Mouse (Mus musculus) adrenal gland, adult 2 months (tissue): ENCODE results near the gene Zfp964. TPM values are rescaled to one million over a fixed set of nuclear protein-coding genes. Genes with fewer than 3 reads are reported as not detected.
"Not testable (repeated sequence)": the region's sequence is repeated elsewhere in the genome, so short reads cannot be mapped to it uniquely, and the experiment has no call there.

ENCODE experiments used
- DNase-seq: peaks from one replicate; pipeline ENCODE4 v3.0.0; 2021
- long read RNA-seq: library from polyadenylated mRNA; stranded (forward); transcript quantifications from one replicate; pipeline ENCODE4 v2.0.0, GENCODE M21; 2021
- polyA plus RNA-seq: library from polyadenylated mRNA; depleted of rRNA; stranded (reverse); fragments of >200 nt; gene quantifications from 2 replicates; pipeline ENCODE4 v1.2.3, GENCODE M21; 2012; rRNA removed
- total RNA-seq, 2 experiments: library from RNA; stranded (reverse); gene quantifications; 2 replicates each; pipeline ENCODE4 v1.2.3; 2021

The Zfp964 gene
- total RNA-seq (1 to 10 TPM; 2.0 to 2.9 TPM), polyA plus RNA-seq (0.18 and 0.21 TPM in 2 replicates)
- long read RNA-seq: 0 reads

DNA sequence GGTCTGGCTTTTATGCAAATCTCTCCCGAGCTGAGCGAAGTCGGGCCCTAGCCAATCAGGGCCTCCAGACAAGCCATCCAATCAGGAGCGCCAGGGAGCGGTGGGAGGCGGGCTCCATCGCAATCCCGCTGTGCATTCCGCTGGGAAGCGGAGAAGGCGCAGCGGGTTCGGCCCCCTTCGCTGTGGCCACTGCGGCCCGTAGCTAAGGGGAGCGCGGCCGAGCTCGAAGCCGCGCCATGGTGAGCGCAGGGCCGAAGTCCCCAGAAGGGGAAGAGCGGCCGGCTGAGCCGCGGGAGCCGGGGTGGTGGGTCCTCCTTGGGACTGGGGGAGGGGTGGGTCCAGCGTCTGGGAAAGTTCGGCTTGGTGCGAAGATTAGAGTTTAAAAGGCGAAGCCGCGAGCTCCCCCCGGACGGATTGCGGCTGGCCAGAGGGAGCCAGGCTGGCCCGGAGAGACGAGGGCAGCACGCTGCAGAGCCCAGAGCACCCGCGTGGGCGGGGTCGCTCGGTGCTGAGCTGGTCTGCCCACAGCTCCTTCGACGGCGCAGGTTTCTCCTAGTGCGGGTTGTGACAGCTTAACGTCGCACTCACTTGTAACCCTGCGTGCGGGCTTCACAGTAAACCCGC, at the start of gene Zfp964:
Gene Zfp964 (plus strand): TSS at position 122 of the 624 bp plus-strand sequence.
- peak; percentile 95 for DNase-seq

DNA sequence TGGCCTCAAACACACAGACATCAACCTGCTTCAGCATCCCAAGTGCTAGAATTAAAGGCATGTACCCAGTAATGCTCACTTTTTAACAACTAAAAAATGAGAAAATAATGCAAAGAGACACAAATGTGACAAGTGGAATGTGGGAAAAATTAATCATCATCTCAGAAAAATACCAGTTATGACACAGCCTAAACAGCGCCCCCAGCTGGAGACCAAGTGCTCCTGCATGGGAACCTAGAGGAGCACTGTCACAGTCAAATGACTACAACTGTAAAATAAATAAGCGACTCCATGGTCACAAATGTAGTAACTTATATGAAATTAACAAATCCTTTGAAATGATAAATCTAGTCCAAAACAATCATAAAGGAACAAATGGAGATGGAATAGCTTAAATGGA, 39.6 kb upstream of the Zfp964 start:
- no peak for DNase-seq

DNA sequence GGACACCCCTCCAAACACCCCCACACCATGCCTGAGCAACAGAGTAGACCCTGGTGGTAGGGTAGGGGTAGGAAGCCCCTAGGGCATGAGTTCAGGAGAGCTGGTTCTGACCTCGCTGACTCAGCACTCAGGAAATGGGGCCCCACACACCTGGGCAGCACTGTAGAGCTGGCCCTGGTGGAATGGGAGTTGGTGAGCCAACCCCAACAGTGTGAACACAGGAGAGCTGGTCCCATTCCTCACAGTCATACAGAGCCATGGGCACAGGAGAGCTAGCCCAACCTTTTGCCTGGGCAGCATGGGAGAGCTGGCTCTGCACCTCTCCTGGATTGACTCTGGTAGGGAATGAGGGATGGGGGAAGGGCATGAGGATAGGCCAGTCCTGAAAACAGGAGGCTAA, 36.2 kb upstream of the Zfp964 start:
- no peak for DNase-seq

DNA sequence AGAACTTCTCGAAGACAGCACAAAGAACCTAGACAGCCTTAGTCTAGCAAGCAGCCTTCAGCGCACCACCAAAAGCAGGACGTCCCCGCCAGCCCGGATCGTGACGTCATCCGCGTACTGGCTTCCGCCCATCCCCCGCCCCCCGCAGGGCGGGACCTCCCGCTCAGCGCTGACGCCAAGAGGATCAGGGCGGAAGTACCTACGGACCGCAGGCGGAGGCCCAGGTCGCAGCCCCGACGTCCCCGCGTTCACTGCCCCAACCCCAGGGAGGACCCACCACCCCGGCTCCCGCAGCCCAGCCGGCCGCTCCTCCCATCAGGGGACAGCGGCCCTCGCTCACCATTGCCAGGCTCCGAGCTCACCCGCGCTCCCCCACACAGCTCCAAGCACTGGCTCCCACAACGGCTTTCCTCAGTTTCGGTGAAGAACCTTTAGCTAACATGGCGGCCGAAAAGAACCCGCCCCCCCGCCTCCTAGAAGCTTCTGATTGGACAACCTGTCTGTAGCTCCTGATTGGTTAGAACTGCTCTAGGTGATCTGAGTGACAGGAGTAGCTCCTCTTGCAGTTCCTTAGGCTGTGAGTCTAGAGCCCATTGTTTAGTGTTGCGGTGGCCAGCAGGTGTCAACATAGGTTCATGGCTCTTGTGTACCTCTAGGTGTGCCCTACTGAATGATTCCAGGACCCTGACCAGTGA, 29.0 kb upstream of the Zfp964 start, which contains the start of gene Zfp868:
Gene Zfp868 (minus strand): TSS at position 454 of the 695 bp plus-strand sequence.
- DNase-seq: peak; percentile 99

DNA sequence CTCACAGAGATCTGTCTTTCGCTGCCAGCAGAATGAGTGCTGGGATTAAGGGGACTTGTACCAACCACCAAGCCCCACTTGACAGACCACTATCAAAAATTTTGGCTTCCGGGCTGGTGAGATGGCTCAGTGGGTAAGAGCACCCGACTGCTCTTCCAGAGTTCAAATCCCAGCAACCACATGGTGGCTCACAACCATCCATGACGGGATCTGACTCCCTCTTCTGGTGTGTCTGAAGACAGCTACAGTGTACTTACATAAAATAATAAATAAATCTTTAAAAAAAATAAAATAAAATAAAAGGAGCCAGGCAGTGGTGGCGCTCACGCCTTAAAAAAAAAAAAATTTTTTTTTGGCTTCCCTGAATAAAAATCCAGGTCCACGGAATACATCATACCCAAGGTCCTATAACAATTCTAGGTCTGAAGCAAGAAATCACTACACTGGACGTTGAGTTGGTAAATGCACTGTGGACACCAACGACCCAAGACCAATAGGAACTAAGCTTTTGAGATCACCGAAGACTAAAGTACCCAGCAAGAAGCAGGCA, 396 bp upstream of the Zfp964 start:
- DNase-seq: no peak

DNA sequence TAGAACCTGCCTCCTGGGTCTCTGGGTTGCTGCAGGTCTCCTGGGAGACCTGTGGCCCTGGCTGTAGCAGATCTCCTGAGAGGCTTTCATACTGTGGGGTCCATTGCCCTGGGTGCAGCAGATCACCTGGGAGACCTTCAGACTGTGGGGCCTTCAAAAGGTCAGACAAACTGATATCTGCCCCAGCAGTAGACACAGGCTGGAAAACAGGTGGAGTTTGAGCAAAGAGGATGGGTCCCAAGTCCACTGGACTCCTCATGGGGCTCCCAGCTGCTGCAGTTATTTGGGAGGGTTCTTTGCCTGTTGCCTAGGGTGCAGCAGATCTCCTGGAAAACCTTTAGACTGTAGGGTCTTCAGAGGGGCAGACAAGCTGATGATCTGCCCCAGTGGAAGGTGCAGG, 7.0 kb downstream of the Zfp964 start:
- no peak for DNase-seq

DNA sequence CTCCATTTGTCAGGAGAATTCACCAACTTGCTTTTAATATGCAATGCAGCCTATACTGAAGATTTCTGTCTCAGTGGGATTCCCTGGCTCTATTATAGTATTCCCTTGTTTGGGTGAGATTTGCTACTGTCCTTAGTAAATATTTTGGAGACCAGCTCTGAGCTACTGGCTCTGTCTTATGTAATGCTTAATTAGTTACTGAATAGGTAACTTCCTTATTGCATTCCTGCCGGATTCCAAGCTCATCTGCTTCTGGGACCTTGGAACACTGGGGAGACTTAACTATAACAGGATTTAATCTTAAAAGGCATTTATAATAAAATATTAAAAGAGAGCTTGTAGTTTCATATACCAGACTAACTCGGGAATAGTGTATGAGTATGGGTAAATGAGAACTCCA, 10.8 kb downstream of the Zfp964 start:
- DNase-seq: not testable (repeated sequence)

DNA sequence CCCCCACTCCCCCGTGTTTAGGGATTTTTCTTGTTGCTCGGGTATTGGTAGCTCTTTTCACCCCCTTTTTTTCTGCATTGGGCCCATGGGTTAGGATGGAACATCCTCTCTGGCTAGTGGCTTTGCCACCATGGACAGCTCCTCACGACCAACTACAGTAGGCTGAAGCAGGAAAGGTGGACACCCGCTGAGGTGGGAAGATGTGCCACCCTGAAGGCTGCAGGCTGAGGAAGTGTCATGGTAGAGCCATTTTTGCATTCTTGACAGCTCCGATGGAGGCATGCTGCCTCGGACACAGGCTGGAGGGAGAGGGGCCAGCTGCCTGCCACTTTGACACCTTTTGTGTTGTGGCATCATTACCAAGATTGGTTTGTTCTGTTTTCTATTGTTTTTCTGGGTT, 47.5 kb downstream of the Zfp964 start:
- no peak for DNase-seq

DNA sequence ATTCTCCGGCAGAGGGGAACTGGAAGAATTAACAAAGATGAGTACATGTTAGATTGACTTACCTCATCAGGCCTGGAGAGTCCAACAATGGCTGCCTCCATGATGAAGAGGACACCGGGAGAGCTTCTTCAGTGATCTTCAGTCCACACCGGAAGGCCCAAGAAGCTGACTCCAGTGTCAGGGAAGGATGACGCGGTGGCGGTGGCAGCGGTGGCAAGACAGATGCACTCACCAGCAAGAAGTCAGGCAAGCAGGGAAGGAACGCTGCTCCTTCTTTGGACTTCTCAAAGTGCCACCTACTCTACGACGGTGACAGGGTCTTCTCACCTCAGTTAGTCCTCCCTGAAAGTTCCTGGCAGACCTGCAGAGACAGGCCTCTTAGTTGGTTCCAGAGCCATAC, 56.3 kb downstream of the Zfp964 start, which contains the start of gene Zfp869:
Gene Zfp869 (minus strand): TSS at position 101 of the 400 bp plus-strand sequence.
- not testable (repeated sequence) for DNase-seq

DNA sequence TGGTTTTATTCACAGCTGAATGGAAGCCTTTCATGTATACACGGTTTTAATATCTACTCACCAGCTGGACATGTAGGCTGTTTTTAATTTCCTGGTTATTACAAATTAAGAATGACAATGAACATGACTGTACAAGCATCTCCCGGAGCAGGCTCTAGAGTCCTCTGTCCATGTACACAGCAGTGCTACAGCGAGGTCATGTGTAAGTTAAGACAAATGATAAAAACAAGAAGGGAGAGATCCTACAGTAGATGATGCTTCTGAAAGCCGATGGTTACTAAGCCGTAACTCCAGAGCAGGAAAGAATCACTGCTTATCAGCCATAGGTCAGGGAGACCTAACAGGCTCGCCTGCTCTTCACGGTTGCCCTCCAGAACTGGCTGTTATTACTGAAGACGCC, 59.2 kb downstream of the Zfp964 start:
- no peak for DNase-seq

DNA sequence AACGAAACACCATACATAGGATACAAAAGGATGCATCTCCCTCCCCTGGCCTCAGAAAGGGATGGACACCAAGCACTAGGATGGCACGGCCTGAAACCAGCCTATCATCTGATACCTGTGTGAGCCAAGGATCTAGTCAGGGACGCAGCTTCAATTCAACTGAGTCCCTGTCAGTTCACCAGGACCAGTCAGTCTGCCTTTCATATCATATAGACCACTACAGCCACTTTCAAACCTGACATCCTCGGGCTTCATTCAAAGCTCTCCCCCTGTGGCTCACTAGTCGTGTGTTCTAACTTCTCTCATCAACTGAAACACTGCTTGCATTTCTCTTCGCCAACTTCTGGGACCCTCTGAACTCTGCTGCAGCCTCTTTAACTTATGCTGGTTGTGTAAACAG, 61.1 kb downstream of the Zfp964 start:
- no peak for DNase-seq

Other genes starting within 250 kb of the Zfp964 start
- gene Gm9495, start 200.9 kb upstream of the Zfp964 start, total RNA-seq: not detected
- gene Gm9495, start 200.9 kb upstream of the Zfp964 start, polyA plus RNA-seq: not detected in 2 replicates
- gene Gm7697, start 131.5 kb upstream of the Zfp964 start, total RNA-seq: not detected
- not detected in 2 replicates for gene Gm7697, start 131.5 kb upstream of the Zfp964 start, polyA plus RNA-seq
- gene Zfp868, start 28.9 kb upstream of the Zfp964 start, total RNA-seq: 10 to 100 TPM; 11.2 to 13.5 TPM
- gene Zfp868, start 28.9 kb upstream of the Zfp964 start, polyA plus RNA-seq: 2.9 and 4.4 TPM in 2 replicates
- gene Zfp869, start 56.2 kb downstream of the Zfp964 start, total RNA-seq: 10 to 100 TPM; 22.3 to 25.3 TPM
- 0.27 and 0.48 TPM in 2 replicates for gene Zfp869, start 56.2 kb downstream of the Zfp964 start, polyA plus RNA-seq
- gene Zfp963, start 95.5 kb downstream of the Zfp964 start, total RNA-seq: 1 to 10 TPM; 2.6 to 5.0 TPM
- gene Zfp963, start 95.5 kb downstream of the Zfp964 start, polyA plus RNA-seq: 0.51 and 1.3 TPM in 2 replicates
- 1 to 10 TPM in 1 of 2 experiments, not detected in 1; 2.3 TPM for gene Gm20422, start 120.4 kb downstream of the Zfp964 start, total RNA-seq
- 0.25 and 0.33 TPM in 2 replicates for gene Gm20422, start 120.4 kb downstream of the Zfp964 start, polyA plus RNA-seq
- 10 to 100 TPM; 40.8 to 43.4 TPM for gene Atp13a1, start 136.7 kb downstream of the Zfp964 start, total RNA-seq
- gene Atp13a1, start 136.7 kb downstream of the Zfp964 start, polyA plus RNA-seq: 93.0 and 110 TPM in 2 replicates
- 10 to 100 TPM; 19.5 to 21.4 TPM for gene Zfp866, start 136.7 kb downstream of the Zfp964 start, total RNA-seq
- gene Zfp866, start 136.7 kb downstream of the Zfp964 start, polyA plus RNA-seq: 3.4 and 3.5 TPM in 2 replicates
- gene Gmip, start 154.2 kb downstream of the Zfp964 start, total RNA-seq: 10 to 100 TPM; 13.5 to 13.6 TPM
- gene Gmip, start 154.2 kb downstream of the Zfp964 start, polyA plus RNA-seq: 30.3 and 36.6 TPM in 2 replicates
- 1 to 10 TPM; 1.2 to 2.9 TPM for gene Lpar2, start 167.9 kb downstream of the Zfp964 start, total RNA-seq
- 2.0 and 2.5 TPM in 2 replicates for gene Lpar2, start 167.9 kb downstream of the Zfp964 start, polyA plus RNA-seq
- under 1 TPM; 0.38 to 0.69 TPM for gene Pbx4, start 178.0 kb downstream of the Zfp964 start, total RNA-seq
- gene Pbx4, start 178.0 kb downstream of the Zfp964 start, polyA plus RNA-seq: 5.5 and 5.8 TPM in 2 replicates
- gene Cilp2, start 233.2 kb downstream of the Zfp964 start, total RNA-seq: under 1 TPM; 0.07 to 0.09 TPM
- 0.39 and 1.1 TPM in 2 replicates for gene Cilp2, start 233.2 kb downstream of the Zfp964 start, polyA plus RNA-seq
- gene Tssk6, start 247.7 kb downstream of the Zfp964 start, total RNA-seq: under 1 TPM; 0.35 to 0.66 TPM
- 1.3 and 2.0 TPM in 2 replicates for gene Tssk6, start 247.7 kb downstream of the Zfp964 start, polyA plus RNA-seq
- gene Ndufa13, start 248.1 kb downstream of the Zfp964 start, total RNA-seq: 100 to 1,000 TPM; 160 to 215 TPM
- gene Ndufa13, start 248.1 kb downstream of the Zfp964 start, polyA plus RNA-seq: 83.3 and 99.4 TPM in 2 replicates
- 1 to 10 TPM; 1.9 to 4.2 TPM for gene Yjefn3, start 248.2 kb downstream of the Zfp964 start, total RNA-seq
- 6.6 and 10.8 TPM in 2 replicates for gene Yjefn3, start 248.2 kb downstream of the Zfp964 start, polyA plus RNA-seq